Mouse (Mus musculus): ENCODE measurements around the gene Inha. TPM values are rescaled to one million over a fixed set of nuclear protein-coding genes. Genes with fewer than 3 reads are reported as not detected.

The Inha gene
- total RNA-seq, 2 experiments from 2014 or later: 47.4 to 78.9 TPM

DNA sequence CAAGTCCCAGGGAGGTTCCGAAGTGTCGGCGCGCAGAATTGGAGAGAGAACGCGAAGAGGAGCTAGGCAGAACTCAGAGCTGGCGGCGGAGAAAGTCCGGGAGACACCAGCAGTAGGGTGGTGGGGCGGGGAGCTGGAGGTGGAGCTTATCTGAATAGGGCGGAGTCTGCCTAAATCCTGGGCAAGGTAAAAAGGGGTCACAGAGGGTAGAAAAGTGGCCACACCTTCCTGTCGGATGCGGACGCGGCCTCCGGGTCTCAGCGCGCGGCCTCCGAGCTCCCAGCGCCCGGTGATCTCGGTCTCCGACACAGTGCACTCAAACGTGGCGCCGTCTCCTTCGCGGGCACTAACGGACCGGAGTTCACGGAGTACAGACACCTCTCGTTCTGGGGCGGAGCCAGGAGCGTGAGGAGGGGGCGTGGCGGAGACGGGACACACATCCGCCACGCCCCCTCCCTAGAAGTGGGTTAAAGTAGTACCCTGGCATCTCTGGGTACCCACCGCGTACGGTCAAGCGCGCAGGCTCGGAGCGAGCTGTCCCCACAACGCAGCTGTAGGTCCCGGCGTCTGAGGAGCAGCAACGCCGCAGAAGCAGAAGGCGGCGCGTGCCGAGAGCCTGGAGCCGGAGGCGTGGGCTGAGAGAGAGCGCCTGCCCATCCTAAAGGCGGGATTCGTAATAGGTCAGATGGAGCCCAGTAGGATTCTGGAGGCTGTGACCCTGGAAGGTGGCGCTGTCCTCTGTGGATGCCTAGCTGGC lies 19.3 kb upstream of the Inha start:
- peak; percentile 90 for DNase-seq

GRCm38 (mm10) chr1:75490785-75491551 lies 15.9 kb upstream of the Inha start:
- no peak for DNase-seq

DNA sequence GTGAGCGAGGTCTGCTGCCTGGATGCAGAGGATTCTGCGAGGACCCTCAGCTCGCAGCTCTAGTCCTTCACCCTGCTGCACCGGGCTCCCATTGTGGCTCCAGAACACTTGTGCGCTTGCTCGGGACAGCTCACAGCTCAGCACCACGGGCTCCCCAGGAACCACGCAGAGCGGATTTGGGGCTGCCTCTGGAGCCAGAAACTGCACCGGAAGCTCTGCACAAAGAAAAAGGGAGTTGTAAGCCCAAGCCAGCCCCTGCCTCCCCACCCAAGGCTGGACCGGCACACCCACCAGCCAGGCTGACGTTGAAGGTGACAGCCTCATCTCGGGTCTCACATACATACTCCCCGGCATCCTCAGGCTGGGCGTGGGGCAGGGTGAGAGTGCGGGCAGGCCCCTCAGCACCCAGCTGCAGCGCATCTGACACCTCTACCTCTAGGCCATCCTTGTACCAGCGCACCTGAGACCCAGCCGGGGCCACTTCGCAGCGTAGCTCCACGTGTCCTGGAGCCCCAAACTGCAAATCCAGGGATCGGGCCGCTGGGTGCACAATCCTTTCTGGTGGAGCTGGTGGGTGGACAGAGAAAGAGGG lies 14.2 kb upstream of the Inha start:
- no peak for DNase-seq

- DNase-seq: peak; percentile 65
Measured at GRCm38 (mm10) chr1:75494878-75495548, 11.9 kb upstream of the Inha start.

- no peak for DNase-seq
Measured at GRCm38 (mm10) chr1:75498897-75499296, 8.0 kb upstream of the Inha start.

DNA sequence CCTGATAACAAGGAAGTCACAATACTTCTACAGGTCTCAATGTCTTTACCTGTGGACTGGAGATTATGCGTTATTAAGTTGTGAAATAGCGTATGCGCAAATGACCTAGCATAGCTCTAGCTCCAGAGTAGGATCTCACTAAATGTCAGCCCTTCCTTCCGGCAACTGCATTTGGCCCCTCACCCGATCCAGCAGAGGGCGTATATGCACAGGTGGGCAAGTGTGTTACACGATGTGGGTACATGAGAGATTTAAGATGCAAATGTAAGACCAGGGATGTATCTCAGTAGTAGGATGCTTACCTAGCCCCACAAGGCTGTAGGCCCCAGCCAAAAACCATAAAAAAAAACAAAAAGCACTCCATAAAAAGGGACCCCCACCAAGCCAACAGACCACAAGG lies 7.4 kb upstream of the Inha start:
- no peak for DNase-seq

DNA sequence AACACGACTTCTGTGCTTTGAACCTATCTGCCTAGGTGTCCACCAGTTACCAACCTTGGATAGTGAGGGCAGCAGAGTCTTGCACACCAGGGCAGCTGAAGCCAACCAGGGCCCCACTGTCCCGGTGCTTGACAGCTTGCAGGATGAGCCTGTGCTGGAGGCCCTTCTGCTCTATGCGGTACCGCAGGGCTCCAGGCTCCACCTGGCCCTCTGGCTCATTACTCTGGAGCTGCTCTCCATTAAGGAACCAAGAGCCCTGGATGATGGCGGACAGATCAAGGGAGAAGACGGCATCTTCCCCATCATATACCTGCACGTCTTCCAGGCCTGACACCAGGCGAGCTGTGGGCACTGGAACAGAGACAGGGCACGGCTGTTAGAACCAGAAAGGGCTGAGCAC lies 5.0 kb upstream of the Inha start:
- no peak for DNase-seq

GRCm38 (mm10) chr1:75502945-75503650 lies 3.8 kb upstream of the Inha start:
- no peak for DNase-seq

GRCm38 (mm10) chr1:75503651-75503980 lies 3.3 kb upstream of the Inha start:
- DNase-seq: peak; percentile 47

- peak; percentile 46 for DNase-seq
Measured at GRCm38 (mm10) chr1:75504256-75505045, 2.4 kb upstream of the Inha start.

- DNase-seq: peak; percentile 88
Measured at GRCm38 (mm10) chr1:75505159-75505955, 1.5 kb upstream of the Inha start.

DNA sequence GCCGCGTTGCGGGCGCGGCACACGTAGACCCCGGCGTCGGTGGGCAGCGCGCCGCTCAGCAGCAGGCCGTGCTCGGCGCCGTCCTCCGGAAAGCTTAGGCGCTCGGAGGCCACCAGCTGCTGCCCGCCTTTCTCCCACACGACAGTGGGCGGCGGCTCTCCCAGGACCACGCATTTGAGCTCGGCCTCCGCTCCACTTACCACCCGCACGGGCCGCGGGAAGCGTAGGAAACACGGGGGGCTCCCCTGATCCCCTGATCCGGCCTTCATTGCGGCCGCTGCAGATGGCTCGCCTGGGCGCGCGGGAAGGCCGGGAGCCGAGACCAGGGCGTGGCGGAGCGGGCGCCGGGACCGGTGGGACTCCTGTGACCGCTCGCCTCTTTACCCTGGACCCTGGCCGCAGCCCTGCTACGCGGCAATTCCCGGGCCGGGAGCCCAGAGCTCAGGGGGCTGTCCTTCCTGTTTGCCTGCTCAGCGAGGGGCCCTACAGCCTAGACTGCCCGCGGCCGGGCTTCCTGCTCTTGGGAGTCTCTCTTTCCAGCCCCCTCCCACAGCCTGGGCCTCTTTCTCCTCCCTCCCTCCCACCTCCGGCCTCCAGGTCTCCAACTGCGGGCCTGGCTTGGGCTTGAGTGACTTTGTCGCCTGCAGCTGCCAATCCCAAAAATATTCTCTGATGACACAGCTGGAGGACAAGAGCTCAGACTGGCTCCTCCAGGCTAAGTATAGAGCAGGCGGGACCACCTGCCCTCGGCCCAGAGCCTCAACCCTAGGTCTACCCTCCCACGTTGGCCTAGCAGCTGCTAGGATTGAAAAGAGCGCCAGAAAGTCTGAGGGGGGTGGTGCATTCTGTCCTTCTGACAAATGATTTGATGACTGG lies 683 bp upstream of the Inha start, which contains the start of gene Obsl1:
TSS of gene Obsl1 (minus strand) at position 497 of the 876 bp plus-strand sequence.
- peak; percentile 83 for DNase-seq

DNA sequence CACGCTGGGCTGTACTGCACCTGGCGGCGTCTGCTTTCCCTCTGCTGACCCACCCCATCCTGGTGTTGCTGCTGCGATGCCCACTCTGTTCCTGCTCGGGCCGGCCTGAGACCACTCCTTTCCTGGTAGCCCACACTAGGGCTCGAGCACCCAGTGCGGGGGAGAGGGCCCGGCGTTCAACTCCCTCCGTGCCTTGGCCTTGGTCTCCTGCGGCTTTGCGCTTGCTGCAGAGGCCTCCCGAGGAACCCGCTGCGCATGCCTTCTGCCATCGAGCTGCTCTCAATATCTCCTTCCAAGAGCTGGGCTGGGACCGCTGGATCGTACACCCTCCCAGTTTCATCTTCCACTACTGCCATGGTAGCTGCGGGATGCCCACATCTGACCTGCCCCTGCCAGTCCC lies 2.7 kb downstream of the Inha start:
- no peak for DNase-seq

- DNase-seq: no peak
Measured at GRCm38 (mm10) chr1:75510154-75510553, 3.3 kb downstream of the Inha start.

- peak; percentile 34 for DNase-seq
Measured at GRCm38 (mm10) chr1:75511437-75512210, 4.7 kb downstream of the Inha start.

DNA sequence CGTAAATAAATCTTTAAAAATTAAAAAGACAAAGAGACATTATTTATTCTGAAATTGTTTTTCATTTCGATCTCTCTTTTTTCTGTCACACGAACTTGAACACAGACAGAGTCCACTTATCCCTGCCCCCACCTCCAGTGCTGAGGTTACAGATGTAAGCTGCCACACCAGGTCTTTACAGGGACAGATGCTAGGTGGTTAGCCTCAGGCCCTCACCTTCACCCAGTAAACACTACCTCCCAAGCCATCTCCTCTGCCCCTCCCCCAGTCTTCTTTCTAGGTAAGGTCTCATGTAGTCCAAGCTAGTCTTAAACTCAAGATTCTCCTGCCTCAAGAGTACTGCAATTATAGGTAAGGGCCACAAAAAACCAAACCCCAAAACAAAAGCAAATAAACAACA lies 5.7 kb downstream of the Inha start:
- no peak for DNase-seq

- DNase-seq: peak; percentile 48
Measured at GRCm38 (mm10) chr1:75516703-75517380, 10.0 kb downstream of the Inha start.

DNA sequence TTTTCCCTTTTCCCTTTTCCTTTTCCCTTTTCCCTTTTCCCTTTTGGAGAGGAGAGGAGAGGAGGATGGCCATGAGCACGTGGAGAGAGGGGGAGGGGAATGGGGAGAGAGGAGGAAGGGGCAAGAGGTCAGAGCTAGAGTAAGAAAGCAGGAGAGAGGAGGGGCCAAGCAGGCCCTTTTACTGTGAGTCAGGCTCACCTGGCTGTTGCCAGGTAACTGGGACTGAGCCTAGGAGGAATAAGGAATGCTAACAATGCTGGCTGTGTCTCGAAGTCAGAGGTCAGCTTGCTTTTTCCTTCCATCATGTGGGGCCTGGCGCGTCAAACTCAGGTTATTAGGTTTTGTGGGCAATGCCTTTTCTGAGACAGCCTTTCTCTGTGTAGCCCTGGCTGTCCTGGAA lies 11.1 kb downstream of the Inha start:
- DNase-seq: no peak

Measured in adrenal gland, postnatal 10 days (tissue).